Mouse (Mus musculus): Measurements from ENCODE around the gene Gabarapl2.

DNA sequence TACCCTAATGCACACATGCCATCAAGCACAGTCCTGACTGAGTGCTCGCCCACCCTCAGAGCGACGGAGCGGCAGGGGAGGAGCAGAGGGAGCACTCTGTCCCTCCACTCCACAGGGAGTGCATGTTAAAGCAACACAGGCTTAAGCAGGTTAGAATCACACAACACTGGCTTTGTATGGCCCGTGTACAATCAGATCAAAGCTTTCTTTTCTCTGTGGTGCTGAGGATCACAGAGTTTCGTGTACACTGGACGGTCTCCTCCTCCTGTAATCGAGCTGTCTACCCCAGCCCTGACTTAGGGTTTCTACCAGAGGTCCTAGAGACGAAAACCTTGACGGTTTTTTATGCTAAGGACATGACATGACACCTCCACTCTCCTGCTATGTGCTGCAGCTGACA lies 28.0 kb downstream of the Gabarapl2 start:
- TF ChIP-seq GATA1 (IDR thresholded peaks at IDR 0.05; ENCODE audit: borderline replicate concordance, low read length) (no peak), FLI1 (IDR thresholded peaks at IDR 0.05; ENCODE audit: low read length) (no peak)
